Mouse (Mus musculus): ENCODE data around the gene Tmem54. TPM values are rescaled to one million over a fixed set of nuclear protein-coding genes. Genes with fewer than 3 reads are reported as not detected.

Tmem54 gene
- total and polyA plus RNA-seq, 3 experiments: not detected

- H3K9me3 ChIP-seq (replicated peaks): no peaks in the 10 kb centered on the region
- no peaks in the 10 kb centered on the region for H3K27me3 ChIP-seq (ENCODE audit: insufficient read depth, low read length)
- peaks cover 21% of the 10 kb centered on the region for H3K36me3 ChIP-seq (replicated peaks)
- DNase-seq (ENCODE audit: low spot score) (no peak), ATAC-seq (ENCODE audit: extremely low read depth, insufficient number of reproducible peaks, low FRiP score, poor library complexity, severe bottlenecking) (no peak)
- no peak overlapping the region; the same call in 1 of the 2 replicates for H3K4me3 ChIP-seq (ENCODE audit: low read depth, low read length)
- TF ChIP-seq CTCF (IDR thresholded peaks at IDR 0.05; ENCODE audit: low read depth, low read length): no peak
- TF ChIP-seq GATA2 (IDR thresholded peaks at IDR 0.05; ENCODE audit: borderline replicate concordance, low read depth, low read length): no peak
- TF ChIP-seq POLR2AphosphoS5 (IDR thresholded peaks at IDR 0.05; ENCODE audit: insufficient replicate concordance, low read depth, low read length): no peak
- no peak for TF ChIP-seq GATA1 (IDR thresholded peaks at IDR 0.05; ENCODE audit: borderline replicate concordance, low read length)
- no peak for TF ChIP-seq TAL1 (conservative IDR thresholded peaks at IDR 0.05; ENCODE audit: low read depth, low read length)
- peaks cover 51% of the 10 kb centered on the region for H3K4me1 ChIP-seq (ENCODE audit: insufficient read depth, low read depth, low read length)
Observed at GRCm38 (mm10) chr4:129059922-129060321, 45.4 kb upstream of the Tmem54 start.

GRCm38 (mm10) chr4:129061486-129061885, 43.9 kb upstream of the Tmem54 start:
- Histone ChIP-seq H3K4me3 (ENCODE audit: low read depth, low read length) (no peak overlapping the region), H3K36me3 (replicated peaks) (peaks cover 6% of the 10 kb centered on the region), H3K9me3 (replicated peaks) (no peaks in the 10 kb centered on the region), H3K27me3 (ENCODE audit: insufficient read depth, low read length) (no peaks in the 10 kb centered on the region), H3K4me1 (ENCODE audit: insufficient read depth, low read depth, low read length) (peaks cover 57% of the 10 kb centered on the region)
- no peak for DNase-seq (ENCODE audit: low spot score)
- ATAC-seq (ENCODE audit: extremely low read depth, insufficient number of reproducible peaks, low FRiP score, poor library complexity, severe bottlenecking): no peak
- no peak for TF ChIP-seq CTCF (IDR thresholded peaks at IDR 0.05; ENCODE audit: low read depth, low read length)
- TF ChIP-seq GATA1 (IDR thresholded peaks at IDR 0.05; ENCODE audit: borderline replicate concordance, low read length): no peak
- no peak for TF ChIP-seq TAL1 (conservative IDR thresholded peaks at IDR 0.05; ENCODE audit: low read depth, low read length)
- no peak for TF ChIP-seq POLR2AphosphoS5 (IDR thresholded peaks at IDR 0.05; ENCODE audit: insufficient replicate concordance, low read depth, low read length)
- TF ChIP-seq GATA2 (IDR thresholded peaks at IDR 0.05; ENCODE audit: borderline replicate concordance, low read depth, low read length): no peak

- ATAC-seq (ENCODE audit: extremely low read depth, insufficient number of reproducible peaks, low FRiP score, poor library complexity, severe bottlenecking): no peak
- no peaks in the 10 kb centered on the region for H3K9me3 ChIP-seq (replicated peaks)
Observed at GRCm38 (mm10) chr4:129062281-129063075, 42.9 kb upstream of the Tmem54 start.

GRCm38 (mm10) chr4:129065688-129066236, 39.6 kb upstream of the Tmem54 start:
- ATAC-seq (ENCODE audit: extremely low read depth, insufficient number of reproducible peaks, low FRiP score, poor library complexity, severe bottlenecking) (no peak), DNase-seq (ENCODE audit: low spot score) (no peak)
- Histone ChIP-seq H3K9me3 (replicated peaks) (no peaks in the 10 kb centered on the region), H3K4me3 (ENCODE audit: low read depth, low read length) (no peak overlapping the region), H3K36me3 (replicated peaks) (peaks cover 7% of the 10 kb centered on the region), H3K4me1 (ENCODE audit: insufficient read depth, low read depth, low read length) (peaks cover 40% of the 10 kb centered on the region), H3K27me3 (ENCODE audit: insufficient read depth, low read length) (no peaks in the 10 kb centered on the region)
- TF ChIP-seq POLR2AphosphoS5 (IDR thresholded peaks at IDR 0.05; ENCODE audit: insufficient replicate concordance, low read depth, low read length): no peak
- no peak for TF ChIP-seq TAL1 (conservative IDR thresholded peaks at IDR 0.05; ENCODE audit: low read depth, low read length)
- no peak for TF ChIP-seq GATA2 (IDR thresholded peaks at IDR 0.05; ENCODE audit: borderline replicate concordance, low read depth, low read length)
- no peak for TF ChIP-seq GATA1 (IDR thresholded peaks at IDR 0.05; ENCODE audit: borderline replicate concordance, low read length)
- TF ChIP-seq CTCF (IDR thresholded peaks at IDR 0.05; ENCODE audit: low read depth, low read length): no peak

More at GRCm38 (mm10) chr4:129062281-129063075, 42.9 kb upstream of the Tmem54 start:
- peaks cover 50% of the 10 kb centered on the region for H3K4me1 ChIP-seq (ENCODE audit: insufficient read depth, low read depth, low read length)
- H3K27me3 ChIP-seq (ENCODE audit: insufficient read depth, low read length): no peaks in the 10 kb centered on the region
- H3K4me3 ChIP-seq (ENCODE audit: low read depth, low read length): no peak overlapping the region
- H3K36me3 ChIP-seq (replicated peaks): peaks cover 6% of the 10 kb centered on the region
- TF ChIP-seq GATA2 (IDR thresholded peaks at IDR 0.05; ENCODE audit: borderline replicate concordance, low read depth, low read length) (no peak), POLR2AphosphoS5 (IDR thresholded peaks at IDR 0.05; ENCODE audit: insufficient replicate concordance, low read depth, low read length) (no peak), TAL1 (conservative IDR thresholded peaks at IDR 0.05; ENCODE audit: low read depth, low read length) (no peak)
- DNase-seq (ENCODE audit: low spot score): no peak

- Histone ChIP-seq H3K4me1 (ENCODE audit: insufficient read depth, low read depth, low read length) (peaks cover 25% of the 10 kb centered on the region), H3K4me3 (ENCODE audit: low read depth, low read length) (no peak overlapping the region)
Observed at GRCm38 (mm10) chr4:129067638-129068415, 37.5 kb upstream of the Tmem54 start.

GRCm38 (mm10) chr4:129068848-129069247, 36.5 kb upstream of the Tmem54 start:
- TF ChIP-seq GATA1 (IDR thresholded peaks at IDR 0.05; ENCODE audit: borderline replicate concordance, low read length) (no peak), TAL1 (conservative IDR thresholded peaks at IDR 0.05; ENCODE audit: low read depth, low read length) (no peak), GATA2 (IDR thresholded peaks at IDR 0.05; ENCODE audit: borderline replicate concordance, low read depth, low read length) (no peak), CTCF (IDR thresholded peaks at IDR 0.05; ENCODE audit: low read depth, low read length) (no peak), POLR2AphosphoS5 (IDR thresholded peaks at IDR 0.05; ENCODE audit: insufficient replicate concordance, low read depth, low read length) (no peak)

More at GRCm38 (mm10) chr4:129067638-129068415, 37.5 kb upstream of the Tmem54 start:
- Histone ChIP-seq H3K9me3 (replicated peaks) (no peaks in the 10 kb centered on the region), H3K36me3 (replicated peaks) (peaks cover 9% of the 10 kb centered on the region), H3K27me3 (ENCODE audit: insufficient read depth, low read length) (no peaks in the 10 kb centered on the region)
- TF ChIP-seq GATA1 (IDR thresholded peaks at IDR 0.05; ENCODE audit: borderline replicate concordance, low read length) (no peak), POLR2AphosphoS5 (IDR thresholded peaks at IDR 0.05; ENCODE audit: insufficient replicate concordance, low read depth, low read length) (no peak), GATA2 (IDR thresholded peaks at IDR 0.05; ENCODE audit: borderline replicate concordance, low read depth, low read length) (no peak), CTCF (IDR thresholded peaks at IDR 0.05; ENCODE audit: low read depth, low read length) (no peak)
- no peak for DNase-seq (ENCODE audit: low spot score)
- ATAC-seq (ENCODE audit: extremely low read depth, insufficient number of reproducible peaks, low FRiP score, poor library complexity, severe bottlenecking): peak; percentile 40

More at GRCm38 (mm10) chr4:129068848-129069247, 36.5 kb upstream of the Tmem54 start:
- peaks cover 16% of the 10 kb centered on the region for H3K36me3 ChIP-seq (replicated peaks)
- H3K4me3 ChIP-seq (ENCODE audit: low read depth, low read length): no peak overlapping the region
- ATAC-seq (ENCODE audit: extremely low read depth, insufficient number of reproducible peaks, low FRiP score, poor library complexity, severe bottlenecking) (peak; percentile 45; the same call in 1 of the 2 replicates), DNase-seq (ENCODE audit: low spot score) (no peak)
- H3K9me3 ChIP-seq (replicated peaks): no peaks in the 10 kb centered on the region
- H3K4me1 ChIP-seq (ENCODE audit: insufficient read depth, low read depth, low read length): peaks cover 21% of the 10 kb centered on the region
- no peaks in the 10 kb centered on the region for H3K27me3 ChIP-seq (ENCODE audit: insufficient read depth, low read length)

Data from G1E (cell line).